ENCODE assay signal across 9 mouse cellular contexts in the genomic region with DNA sequence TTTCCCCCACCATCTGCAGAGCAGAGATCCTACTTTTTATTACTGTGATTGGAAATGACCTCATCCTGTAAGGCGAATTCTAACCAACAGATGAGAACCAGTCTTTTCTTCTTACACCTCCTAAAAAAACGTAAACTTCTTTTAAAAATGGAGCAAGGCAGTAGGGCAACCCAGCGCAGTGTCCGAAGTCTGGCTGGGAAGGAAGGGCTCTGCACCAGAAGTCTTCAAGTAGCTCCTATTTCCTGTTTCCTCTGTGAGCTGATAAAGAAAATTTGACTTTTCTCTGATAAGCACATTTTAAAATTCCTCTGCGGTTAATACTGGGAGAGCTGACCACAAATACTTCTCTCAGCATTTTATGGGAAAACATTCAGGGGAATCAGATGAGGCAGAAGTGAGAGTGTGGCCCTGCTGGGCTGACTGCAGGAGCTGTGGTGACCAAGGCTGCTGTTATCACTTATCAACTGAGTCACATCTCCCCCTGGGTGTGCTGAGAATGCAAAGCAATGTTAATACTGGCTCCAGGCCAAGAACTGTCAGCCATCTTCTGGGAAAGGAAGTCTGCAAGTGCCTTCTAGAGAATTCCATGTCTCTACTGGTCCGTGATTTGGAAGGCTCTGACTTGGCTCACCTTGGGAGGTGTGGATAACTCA. TPM values are rescaled to one million over a fixed set of nuclear protein-coding genes. Genes with fewer than 3 reads are reported as not detected.
DNase-seq lines count a peak whose midpoint lies in the region; TF ChIP-seq lines count a peak whose summit lies in the region.
"Had no signal": no experiment of that assay in that cellular context is flagged by ENCODE, and none has a peak within 500 bp of the region (broad histone marks: within the 10 kb centered on the region; RNA-seq: fewer than 3 reads in every experiment).

No protein-coding gene starts in this region.

- H3K36me3 ChIP-seq in kidney, adult 2 months (ENCODE audit: control insufficient read depth, insufficient read depth, low read length), result no peaks in the 10 kb centered on the region

- H3K27me3 ChIP-seq in kidney, adult 2 months (replicated peaks; ENCODE audit: control insufficient read depth, insufficient read depth, low read length), result no peaks in the 10 kb centered on the region

- DNase-seq in heart, adult 11 months, result peak; percentile 93
- DNase-seq in heart, postnatal 25 days (ENCODE audit: low spot score), result no peak
- DNase-seq in adrenal gland, postnatal 36 days, result peak; percentile 21 to 45
- DNase-seq in kidney, adult 2 months, result peak; percentile 69
- DNase-seq in lung, postnatal 14 days, result peak; percentile 20
- no peak for DNase-seq in frontal cortex, adult 2 months (ENCODE audit: extremely low spot score in 1 of 2, low spot score in 1 of 2)
- no peak for DNase-seq in left cerebral cortex, adult 9 months (ENCODE audit: low spot score in 2 of 2)
- no peak for DNase-seq in cerebellum, postnatal 36 days
- DNase-seq: cerebellum, postnatal 14 days had no signal

- TF ChIP-seq CTCF in kidney, adult 2 months (conservative IDR thresholded peaks at IDR 0.05; ENCODE audit: insufficient read depth, insufficient read length, low read depth, low read length), result no peak

- H3K27ac ChIP-seq in kidney, adult 2 months (ENCODE audit: insufficient read depth, low read depth, low read length), result peak overlapping the region; percentile 68

- TF ChIP-seq POLR2A in kidney, adult 2 months (IDR thresholded peaks at IDR 0.05; ENCODE audit: low read depth, low read length), result no peak

- no peak overlapping the region for H3K4me3 ChIP-seq in kidney, adult 2 months (ENCODE audit: insufficient read depth, low read depth, low read length)

- no peaks in the 10 kb centered on the region for H3K4me1 ChIP-seq in kidney, adult 2 months (ENCODE audit: control insufficient read depth, insufficient read depth, low read length)

- WGBS in kidney, adult 2 months, result 46% methylated on average over 6 of the region's 6 CpGs

- intact Hi-C loops in heart, postnatal 25 days (cut with DNase I), result no loop called here

RNA-seq across cellular contexts. Expression of gene Adam12, which starts 55.8 kb away (rescaled TPM):
- 1 to 10 TPM in 1 of 2 experiments, under 1 TPM in 1; 0.78 to 1.4 TPM for total RNA-seq in heart, postnatal 25 days (2021)
- 10 to 100 TPM in 1 of 2 experiments, 1 to 10 TPM in 1; 8.1 to 10.6 TPM for total RNA-seq in adrenal gland, postnatal 36 days (2021)
- polyA plus RNA-seq in kidney, adult 2 months (2012; rRNA removed), result 4.1 and 4.4 TPM in 2 replicates
- 3.2 and 3.6 TPM in 2 replicates for polyA plus RNA-seq in frontal cortex, adult 2 months (2012; rRNA removed)

Comparison
In these comparisons a context has a peak if more than half of its experiments do, and no peak if none do; other contexts are left out.
1. DNase-seq: peak in heart, adult 11 months (single experiment), adrenal gland, postnatal 36 days (2 of 2), kidney, adult 2 months (single experiment) and lung, postnatal 14 days (single experiment); none in heart, postnatal 25 days (single experiment), frontal cortex, adult 2 months (0 of 2), left cerebral cortex, adult 9 months (0 of 2) and cerebellum, postnatal 36 days (0 of 2).